Comparison of ENCODE assay signal across 7 mouse cellular contexts in genomic region chr14:60264990-60265876, GRCm38 (mm10). TPM values are rescaled to one million over a fixed set of nuclear protein-coding genes. Genes with fewer than 3 reads are reported as not detected.
DNase-seq lines count a peak whose midpoint lies in the region; ATAC-seq lines count a peak whose summit lies in the region.

Mtmr6 (plus strand) TSS chr14:60265228.

- 0% methylated on average over 51 of the region's 51 CpGs for WGBS in embryonic facial prominence, embryonic 11.5 days
- under 1% methylated on average over 51 of the region's 51 CpGs for WGBS in limb, embryonic 10.5 days
- under 1% methylated on average over 50 of the region's 51 CpGs for WGBS in midbrain, embryonic 13.5 days

- H3K27me3 ChIP-seq in embryonic facial prominence, embryonic 11.5 days (ENCODE audit: control insufficient read depth, insufficient read depth, low read length): no peaks in the 10 kb centered on the region
- H3K27me3 ChIP-seq in limb, embryonic 10.5 days (ENCODE audit: low read depth, poor library complexity, severe bottlenecking): no peaks in the 10 kb centered on the region
- H3K27me3 ChIP-seq in midbrain, embryonic 13.5 days: no peaks in the 10 kb centered on the region

- H3K4me2 ChIP-seq in embryonic facial prominence, embryonic 11.5 days (ENCODE audit: low read depth, low read length): peak within 1 kb of the TSS; percentile 63
- peak within 1 kb of the TSS; percentile 76 for H3K4me2 ChIP-seq in midbrain, embryonic 13.5 days (replicated peaks)

- peak within 1 kb of the TSS; percentile 71 for H3K4me3 ChIP-seq in embryonic facial prominence, embryonic 11.5 days (ENCODE audit: low read depth, low read length)
- H3K4me3 ChIP-seq in limb, embryonic 10.5 days: peak within 1 kb of the TSS; percentile 91
- peak within 1 kb of the TSS; percentile 83 for H3K4me3 ChIP-seq in midbrain, embryonic 13.5 days (replicated peaks)

- peak within 1 kb of the TSS; percentile 66 for H3K9ac ChIP-seq in embryonic facial prominence, embryonic 11.5 days (replicated peaks; ENCODE audit: low read length)
- peak within 1 kb of the TSS; percentile 87 for H3K9ac ChIP-seq in midbrain, embryonic 13.5 days (replicated peaks)

- peak; percentile 96 for DNase-seq in adrenal gland, postnatal 14 days
- DNase-seq in embryonic facial prominence, embryonic 11.5 days (ENCODE audit: low spot score): peak; percentile 99
- peak; percentile 96 for DNase-seq in kidney, adult 11 months
- DNase-seq in limb, embryonic 10.5 days (ENCODE audit: low spot score): peak; percentile 94
- peak; percentile 92 for DNase-seq in spleen, adult 12 weeks (ENCODE audit: low spot score)

- no peak within 1 kb of the TSS for H3K27ac ChIP-seq in embryonic facial prominence, embryonic 11.5 days (replicated peaks; ENCODE audit: low read depth, low read length)
- peak within 1 kb of the TSS; percentile 86 for H3K27ac ChIP-seq in limb, embryonic 10.5 days
- H3K27ac ChIP-seq in midbrain, embryonic 13.5 days: peak within 1 kb of the TSS; percentile 87

- no peaks in the 10 kb centered on the region for H3K9me3 ChIP-seq in embryonic facial prominence, embryonic 11.5 days (replicated peaks; ENCODE audit: control insufficient read depth, low read length)
- no peaks in the 10 kb centered on the region for H3K9me3 ChIP-seq in limb, embryonic 10.5 days (replicated peaks)
- no peaks in the 10 kb centered on the region for H3K9me3 ChIP-seq in midbrain, embryonic 13.5 days

- no peaks in the 10 kb centered on the region for H3K4me1 ChIP-seq in embryonic facial prominence, embryonic 11.5 days (ENCODE audit: control insufficient read depth, insufficient read depth, low read length)
- peaks cover 5% of the 10 kb centered on the region; the same call in 1 of the 2 replicates for H3K4me1 ChIP-seq in limb, embryonic 10.5 days
- H3K4me1 ChIP-seq in midbrain, embryonic 13.5 days (replicated peaks): peaks cover 26% of the 10 kb centered on the region

- H3K36me3 ChIP-seq in embryonic facial prominence, embryonic 11.5 days (replicated peaks; ENCODE audit: control insufficient read depth, insufficient read depth, low read depth, low read length): no peaks in the 10 kb centered on the region
- H3K36me3 ChIP-seq in limb, embryonic 10.5 days: no peaks in the 10 kb centered on the region
- no peaks in the 10 kb centered on the region; the same call in 1 of the 2 replicates for H3K36me3 ChIP-seq in midbrain, embryonic 13.5 days

- ATAC-seq in embryonic facial prominence, embryonic 11.5 days (replicated peaks; ENCODE audit: insufficient number of reproducible peaks, low FRiP score, low TSS enrichment, low read depth): peak; percentile 100
- ATAC-seq in granulocyte monocyte progenitor cell, adult 5-6 weeks (replicated peaks; ENCODE audit: poor library complexity, severe bottlenecking): peak; percentile 96
- ATAC-seq in midbrain, embryonic 13.5 days: peak; percentile 99

RNA-seq across cellular contexts. Expression of gene Mtmr6, which starts in this region (rescaled TPM):
- 39.1 and 46.0 TPM in 2 replicates for total RNA-seq in adrenal gland, postnatal 14 days (2021)
- 39.3 and 39.5 TPM in 2 replicates for polyA plus RNA-seq in embryonic facial prominence, embryonic 11.5 days (2014; fragmentation: Nextera tagmentation; extraction: Ambion mirVana)
- 32.9 and 36.1 TPM in 2 replicates for total RNA-seq in granulocyte monocyte progenitor cell, adult 5-6 weeks (2014; fragmentation: Nextera tagmentation)
- 69.7 and 70.7 TPM in 2 replicates for total RNA-seq in granulocyte monocyte progenitor cell, adult 5-6 weeks (2017)
- polyA plus RNA-seq in limb, embryonic 10.5 days (2016; fragmentation: Nextera tagmentation; extraction: Ambion mirVana): 16.7 and 20.9 TPM in 2 replicates
- 60.2 and 67.2 TPM in 2 replicates for polyA plus RNA-seq in midbrain, embryonic 13.5 days (2015; fragmentation: Nextera tagmentation; extraction: Ambion mirVana)
